Mouse (Mus musculus): ENCODE data around the gene Aldh6a1. TPM values are rescaled to one million over a fixed set of nuclear protein-coding genes. Genes with fewer than 3 reads are reported as not detected.
A peak's percentile ranks its signal among the peaks of the same experiment; 100 is the strongest.

Gene Aldh6a1
- polyA plus RNA-seq, 1 experiment from 2014 or later, result 55.5 TPM

DNA sequence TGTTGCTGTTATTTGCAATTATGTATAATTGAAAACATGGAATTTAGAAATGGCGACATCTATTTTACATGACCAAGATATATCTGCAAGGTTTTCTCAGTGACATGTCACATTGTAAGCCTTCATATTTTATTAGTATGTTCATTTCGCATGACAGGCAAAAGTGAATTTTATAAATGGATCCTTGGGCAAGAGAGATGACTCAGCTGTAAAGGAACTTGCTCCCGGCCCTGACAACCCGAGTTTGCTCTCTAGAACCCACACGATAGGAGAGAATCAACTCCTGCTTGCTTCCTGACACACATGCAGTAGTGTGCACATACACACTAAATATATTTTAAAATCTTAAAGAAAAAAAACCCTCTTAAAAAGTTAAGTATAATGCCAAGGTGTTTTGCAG lies 10.6 kb upstream of the Aldh6a1 start:
- WGBS (ENCODE audit: insufficient replicate concordance), result 83% methylated on average over 5 of the region's 5 CpGs
- Histone ChIP-seq H3K4me3 (ENCODE audit: low read depth, low read length) (no peak overlapping the region), H3K9ac (ENCODE audit: low read depth, low read length) (no peak overlapping the region), H3K27me3 (ENCODE audit: control insufficient read depth, insufficient read depth, low read depth, low read length) (no peaks in the 10 kb centered on the region), H3K27ac (ENCODE audit: low read length) (no peak overlapping the region), H3K4me1 (ENCODE audit: control insufficient read depth, low read depth, low read length) (no peaks in the 10 kb centered on the region), H3K4me2 (ENCODE audit: low read depth, low read length) (no peak overlapping the region), H3K36me3 (ENCODE audit: control insufficient read depth, insufficient read depth) (peaks cover 35% of the 10 kb centered on the region), H3K9me3 (replicated peaks; ENCODE audit: control insufficient read depth, low read length) (no peaks in the 10 kb centered on the region)
- ATAC-seq (ENCODE audit: low read depth), result no peak

- Histone ChIP-seq H3K4me3 (ENCODE audit: low read depth, low read length) (no peak overlapping the region), H3K27ac (ENCODE audit: low read length) (no peak overlapping the region), H3K36me3 (ENCODE audit: control insufficient read depth, insufficient read depth) (peaks cover 34% of the 10 kb centered on the region), H3K4me1 (ENCODE audit: control insufficient read depth, low read depth, low read length) (no peaks in the 10 kb centered on the region), H3K27me3 (ENCODE audit: control insufficient read depth, insufficient read depth, low read depth, low read length) (no peaks in the 10 kb centered on the region), H3K9me3 (replicated peaks; ENCODE audit: control insufficient read depth, low read length) (no peaks in the 10 kb centered on the region), H3K9ac (ENCODE audit: low read depth, low read length) (no peak overlapping the region), H3K4me2 (ENCODE audit: low read depth, low read length) (no peak overlapping the region)
- 76% methylated on average over 1 of the region's 1 CpGs for WGBS (ENCODE audit: insufficient replicate concordance)
- ATAC-seq (ENCODE audit: low read depth), result no peak
Observed at GRCm38 (mm10) chr12:84459845-84460244, 9.0 kb upstream of the Aldh6a1 start.

DNA sequence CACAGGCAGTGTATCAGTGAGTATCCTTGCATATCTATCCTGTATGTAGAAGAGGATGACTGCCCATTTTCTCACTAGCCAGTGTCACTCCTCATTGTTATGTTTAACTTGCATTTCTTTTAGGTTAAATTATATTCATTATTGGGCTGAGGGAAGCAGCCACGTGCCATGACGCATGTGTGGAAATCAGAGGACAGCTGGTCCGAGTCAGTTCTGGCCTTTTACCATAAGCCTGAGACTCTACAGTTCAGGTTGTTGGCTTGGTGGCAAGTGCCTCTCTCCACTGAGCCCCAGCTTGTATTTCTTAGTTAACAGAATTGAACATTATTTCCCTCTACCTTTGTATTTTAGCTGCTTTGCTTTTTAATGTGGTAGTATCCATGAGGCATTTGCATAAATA lies 6.1 kb upstream of the Aldh6a1 start:
- no peak for ATAC-seq (ENCODE audit: low read depth)
- WGBS (ENCODE audit: insufficient replicate concordance), result 77% methylated on average over 3 of the region's 3 CpGs

GRCm38 (mm10) chr12:84451801-84452200 lies 997 bp upstream of the Aldh6a1 start:
- H3K4me3 ChIP-seq (ENCODE audit: low read depth, low read length), result peak overlapping the region; percentile 91
- H3K4me1 ChIP-seq (ENCODE audit: control insufficient read depth, low read depth, low read length), result peaks cover 22% of the 10 kb centered on the region
- peak overlapping the region; percentile 71 for H3K9ac ChIP-seq (ENCODE audit: low read depth, low read length)
- no peaks in the 10 kb centered on the region for H3K9me3 ChIP-seq (replicated peaks; ENCODE audit: control insufficient read depth, low read length)
- no peaks in the 10 kb centered on the region for H3K27me3 ChIP-seq (ENCODE audit: control insufficient read depth, insufficient read depth, low read depth, low read length)
- ATAC-seq (ENCODE audit: low read depth), result no peak
- no peaks in the 10 kb centered on the region for H3K36me3 ChIP-seq (ENCODE audit: control insufficient read depth, insufficient read depth)
- peak overlapping the region; percentile 85 for H3K27ac ChIP-seq (ENCODE audit: low read length)
- peak overlapping the region; percentile 76 for H3K4me2 ChIP-seq (ENCODE audit: low read depth, low read length)
- under 1% methylated on average over 11 of the region's 11 CpGs for WGBS (ENCODE audit: insufficient replicate concordance)

More for the DNA sequence above, 6.1 kb upstream of the Aldh6a1 start:
- no peaks in the 10 kb centered on the region for H3K9me3 ChIP-seq (replicated peaks; ENCODE audit: control insufficient read depth, low read length)
- peaks cover 18% of the 10 kb centered on the region for H3K4me1 ChIP-seq (ENCODE audit: control insufficient read depth, low read depth, low read length)
- H3K4me3 ChIP-seq (ENCODE audit: low read depth, low read length), result no peak overlapping the region
- no peak overlapping the region for H3K4me2 ChIP-seq (ENCODE audit: low read depth, low read length)
- H3K27ac ChIP-seq (ENCODE audit: low read length), result no peak overlapping the region
- peaks cover 22% of the 10 kb centered on the region for H3K36me3 ChIP-seq (ENCODE audit: control insufficient read depth, insufficient read depth)
- H3K27me3 ChIP-seq (ENCODE audit: control insufficient read depth, insufficient read depth, low read depth, low read length), result no peaks in the 10 kb centered on the region
- H3K9ac ChIP-seq (ENCODE audit: low read depth, low read length), result no peak overlapping the region

DNA sequence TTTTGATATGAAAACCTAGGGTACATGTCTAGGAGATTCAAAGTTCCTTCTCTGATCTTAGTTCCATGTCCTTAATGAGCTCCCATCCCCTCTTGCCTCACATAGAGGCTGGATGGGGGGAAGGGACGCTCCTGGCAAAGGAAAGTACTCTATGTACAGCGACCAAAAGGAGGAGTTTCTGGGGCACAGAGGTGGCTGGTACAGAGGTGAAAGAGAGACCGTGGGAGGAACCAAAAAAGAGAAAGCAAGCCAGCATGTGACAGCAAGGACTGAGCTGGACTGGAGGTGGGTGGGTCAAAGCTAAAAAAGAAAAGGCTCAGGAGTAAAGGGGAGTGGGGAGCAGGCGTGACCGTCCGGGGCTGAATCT lies 470 bp downstream of the Aldh6a1 start:
- peaks cover 22% of the 10 kb centered on the region for H3K4me1 ChIP-seq (ENCODE audit: control insufficient read depth, low read depth, low read length)
- peak overlapping the region; percentile 91 for H3K4me3 ChIP-seq (ENCODE audit: low read depth, low read length)
- H3K27ac ChIP-seq (ENCODE audit: low read length), result peak overlapping the region; percentile 87
- H3K36me3 ChIP-seq (ENCODE audit: control insufficient read depth, insufficient read depth), result no peaks in the 10 kb centered on the region
- WGBS (ENCODE audit: insufficient replicate concordance), result 0% methylated on average over 6 of the region's 6 CpGs
- H3K9me3 ChIP-seq (replicated peaks; ENCODE audit: control insufficient read depth, low read length), result no peaks in the 10 kb centered on the region
- peak overlapping the region; percentile 76 for H3K9ac ChIP-seq (ENCODE audit: low read depth, low read length)
- ATAC-seq (ENCODE audit: low read depth), result 0 out of 2 replicates have a peak, but pooled peaks have one; percentile 0
- H3K27me3 ChIP-seq (ENCODE audit: control insufficient read depth, insufficient read depth, low read depth, low read length), result no peaks in the 10 kb centered on the region; the same call in 1 of the 2 replicates
- peak overlapping the region; percentile 76 for H3K4me2 ChIP-seq (ENCODE audit: low read depth, low read length)

DNA sequence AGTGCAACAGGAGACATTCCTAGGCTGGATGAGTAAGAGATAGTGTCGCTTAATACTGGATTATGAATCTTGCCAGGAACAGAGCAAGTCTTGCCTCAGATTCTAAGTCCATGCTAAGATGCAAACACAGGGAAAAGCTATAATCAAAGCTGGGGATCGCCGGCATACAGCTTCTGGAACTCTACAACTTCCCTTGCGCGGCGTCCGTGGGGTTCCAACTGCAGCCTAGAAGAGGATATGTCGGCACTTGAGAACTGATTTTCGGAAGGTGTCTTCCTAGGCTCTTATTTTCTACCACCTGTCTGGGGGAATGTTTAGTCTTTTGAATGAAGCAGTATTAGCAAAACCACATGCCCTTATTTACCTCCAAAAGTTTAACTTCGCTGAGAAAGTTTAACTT lies 917 bp downstream of the Aldh6a1 start:
- Histone ChIP-seq H3K27me3 (ENCODE audit: control insufficient read depth, insufficient read depth, low read depth, low read length) (no peaks in the 10 kb centered on the region; the same call in 1 of the 2 replicates), H3K36me3 (ENCODE audit: control insufficient read depth, insufficient read depth) (no peaks in the 10 kb centered on the region), H3K4me1 (ENCODE audit: control insufficient read depth, low read depth, low read length) (peaks cover 22% of the 10 kb centered on the region), H3K4me3 (ENCODE audit: low read depth, low read length) (peak overlapping the region; percentile 91), H3K27ac (ENCODE audit: low read length) (peak overlapping the region; percentile 87), H3K9ac (ENCODE audit: low read depth, low read length) (peak overlapping the region; percentile 76), H3K4me2 (ENCODE audit: low read depth, low read length) (peak overlapping the region; percentile 76), H3K9me3 (replicated peaks; ENCODE audit: control insufficient read depth, low read length) (no peaks in the 10 kb centered on the region)
- no peak for ATAC-seq (ENCODE audit: low read depth)
- 52% methylated on average over 10 of the region's 10 CpGs for WGBS (ENCODE audit: insufficient replicate concordance)

DNA sequence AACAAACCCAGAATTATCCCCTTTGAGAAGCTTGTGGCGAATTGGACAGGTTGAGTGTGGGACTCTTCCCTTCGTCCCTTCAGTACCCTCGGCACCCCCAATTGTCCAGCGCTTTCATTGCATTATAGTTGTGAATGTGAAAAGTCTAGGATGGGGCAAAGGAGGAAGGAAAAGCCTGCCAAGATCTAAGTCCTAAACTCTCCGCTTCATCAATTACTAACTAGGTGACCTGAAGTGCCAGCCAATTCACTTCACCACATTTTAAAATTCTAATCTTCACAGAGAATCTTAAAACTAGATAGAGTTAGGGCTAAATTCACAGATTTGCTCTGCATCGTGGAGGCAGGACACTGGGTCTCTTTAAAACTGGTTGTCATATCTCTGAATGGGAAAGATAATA lies 2.6 kb downstream of the Aldh6a1 start:
- WGBS (ENCODE audit: insufficient replicate concordance), result 63% methylated on average over 6 of the region's 6 CpGs
- Histone ChIP-seq H3K36me3 (ENCODE audit: control insufficient read depth, insufficient read depth) (no peaks in the 10 kb centered on the region), H3K27ac (ENCODE audit: low read length) (no peak overlapping the region)

GRCm38 (mm10) chr12:84447386-84447785 lies 3.4 kb downstream of the Aldh6a1 start:
- Histone ChIP-seq H3K9me3 (replicated peaks; ENCODE audit: control insufficient read depth, low read length) (no peaks in the 10 kb centered on the region), H3K36me3 (ENCODE audit: control insufficient read depth, insufficient read depth) (no peaks in the 10 kb centered on the region), H3K27ac (ENCODE audit: low read length) (no peak overlapping the region), H3K4me2 (ENCODE audit: low read depth, low read length) (no peak overlapping the region), H3K4me3 (ENCODE audit: low read depth, low read length) (no peak overlapping the region), H3K9ac (ENCODE audit: low read depth, low read length) (no peak overlapping the region), H3K4me1 (ENCODE audit: control insufficient read depth, low read depth, low read length) (peaks cover 5% of the 10 kb centered on the region), H3K27me3 (ENCODE audit: control insufficient read depth, insufficient read depth, low read depth, low read length) (no peaks in the 10 kb centered on the region; the same call in 1 of the 2 replicates)
- no peak for ATAC-seq (ENCODE audit: low read depth)
- WGBS (ENCODE audit: insufficient replicate concordance), result 58% methylated on average over 1 of the region's 1 CpGs

More for the DNA sequence above, 2.6 kb downstream of the Aldh6a1 start:
- H3K4me3 ChIP-seq (ENCODE audit: low read depth, low read length), result no peak overlapping the region
- H3K9ac ChIP-seq (ENCODE audit: low read depth, low read length), result no peak overlapping the region
- H3K9me3 ChIP-seq (replicated peaks; ENCODE audit: control insufficient read depth, low read length), result no peaks in the 10 kb centered on the region
- no peak overlapping the region for H3K4me2 ChIP-seq (ENCODE audit: low read depth, low read length)
- no peaks in the 10 kb centered on the region; the same call in 1 of the 2 replicates for H3K27me3 ChIP-seq (ENCODE audit: control insufficient read depth, insufficient read depth, low read depth, low read length)
- no peak for ATAC-seq (ENCODE audit: low read depth)
- peaks cover 13% of the 10 kb centered on the region for H3K4me1 ChIP-seq (ENCODE audit: control insufficient read depth, low read depth, low read length)

DNA sequence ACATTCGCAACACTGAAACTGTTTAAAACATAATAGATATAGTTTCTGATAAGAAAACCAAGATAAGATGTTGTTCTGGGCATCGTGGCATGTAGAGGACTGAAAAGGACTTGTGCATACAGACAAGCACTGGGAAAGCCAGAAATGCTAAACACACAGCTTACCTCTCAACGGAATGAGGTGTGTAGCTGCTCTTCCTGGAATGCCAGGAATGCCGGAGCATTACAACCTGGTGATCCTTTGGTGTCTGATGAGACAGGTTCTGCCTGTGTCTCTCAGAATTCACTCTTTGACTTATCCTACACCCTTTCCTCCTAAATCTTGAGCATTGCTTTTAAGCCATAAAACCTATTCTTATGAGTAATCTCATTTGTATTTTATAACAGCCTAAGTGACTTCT lies 8.3 kb downstream of the Aldh6a1 start:
- Histone ChIP-seq H3K4me3 (ENCODE audit: low read depth, low read length) (no peak overlapping the region), H3K9ac (ENCODE audit: low read depth, low read length) (no peak overlapping the region), H3K27ac (ENCODE audit: low read length) (no peak overlapping the region), H3K4me1 (ENCODE audit: control insufficient read depth, low read depth, low read length) (no peaks in the 10 kb centered on the region), H3K4me2 (ENCODE audit: low read depth, low read length) (no peak overlapping the region), H3K27me3 (ENCODE audit: control insufficient read depth, insufficient read depth, low read depth, low read length) (no peaks in the 10 kb centered on the region; the same call in 1 of the 2 replicates), H3K36me3 (ENCODE audit: control insufficient read depth, insufficient read depth) (no peaks in the 10 kb centered on the region; the same call in none of the 2 replicates), H3K9me3 (replicated peaks; ENCODE audit: control insufficient read depth, low read length) (no peaks in the 10 kb centered on the region)
- ATAC-seq (ENCODE audit: low read depth), result no peak
- WGBS (ENCODE audit: insufficient replicate concordance), result 59% methylated on average over 4 of the region's 4 CpGs
